Mouse (Mus musculus): ENCODE data around the gene Srrm2.

- TF ChIP-seq CTCF (IDR thresholded peaks at IDR 0.05; ENCODE audit: extremely low read depth, insufficient read length, insufficient replicate concordance, low read depth, low read length): no peak
- TF ChIP-seq POLR2A (IDR thresholded peaks at IDR 0.05; ENCODE audit: low read depth, low read length): no peak
Observed at GRCm38 (mm10) chr17:23744651-23745050, 45.7 kb upstream of the Srrm2 start.
